Mouse (Mus musculus) adipocyte (in vitro differentiated cells): ENCODE data around the gene Nlrp9c.
"Not testable (repeated sequence)": the region's sequence is repeated elsewhere in the genome, so short reads cannot be mapped to it uniquely, and the experiment has no call there.

ENCODE experiments used
- DNase-seq: peaks from one replicate; pipeline ENCODE4 v3.0.0-alpha.2; 2016; ENCODE audit warnings: low spot score

The Nlrp9c gene

GRCm38 (mm10) chr7:26403600-26403999, at the start of gene Nlrp9c:
Gene Nlrp9c, minus strand, starts transcription at chr7:26403700.
- not testable (repeated sequence) for DNase-seq

GRCm38 (mm10) chr7:26434813-26435212, 31.3 kb upstream of the Nlrp9c start, which contains the start of gene Nlrp4a:
Gene Nlrp4a, plus strand, starts transcription at chr7:26435113.
- no peak for DNase-seq

GRCm38 (mm10) chr7:26391811-26392210, 11.7 kb downstream of the Nlrp9c start:
- DNase-seq: not testable (repeated sequence)

GRCm38 (mm10) chr7:26391137-26391536, 12.4 kb downstream of the Nlrp9c start:
- DNase-seq: not testable (repeated sequence)

GRCm38 (mm10) chr7:26386691-26387090, 16.8 kb downstream of the Nlrp9c start:
- DNase-seq: not testable (repeated sequence)

- DNase-seq: no peak
Observed at GRCm38 (mm10) chr7:26380807-26381206, 22.7 kb downstream of the Nlrp9c start.

- not testable (repeated sequence) for DNase-seq
Observed at GRCm38 (mm10) chr7:26373221-26373620, 30.3 kb downstream of the Nlrp9c start.

GRCm38 (mm10) chr7:26356719-26357118, 46.8 kb downstream of the Nlrp9c start:
- not testable (repeated sequence) for DNase-seq

GRCm38 (mm10) chr7:26352258-26352657, 51.2 kb downstream of the Nlrp9c start:
- not testable (repeated sequence) for DNase-seq

GRCm38 (mm10) chr7:26350177-26350576, 53.3 kb downstream of the Nlrp9c start:
- not testable (repeated sequence) for DNase-seq

- DNase-seq: not testable (repeated sequence)
Observed at GRCm38 (mm10) chr7:26320361-26320760, 83.1 kb downstream of the Nlrp9c start.

GRCm38 (mm10) chr7:26315809-26316208, 87.7 kb downstream of the Nlrp9c start:
- DNase-seq: not testable (repeated sequence)

GRCm38 (mm10) chr7:26315194-26315593, 88.3 kb downstream of the Nlrp9c start:
- not testable (repeated sequence) for DNase-seq

GRCm38 (mm10) chr7:26311786-26312185, 91.7 kb downstream of the Nlrp9c start:
- not testable (repeated sequence) for DNase-seq

- DNase-seq: not testable (repeated sequence)
Observed at GRCm38 (mm10) chr7:26306926-26307325, 96.6 kb downstream of the Nlrp9c start, which contains the start of gene Cyp2a4. Gene Cyp2a4, plus strand, starts transcription at chr7:26307169.

- not testable (repeated sequence) for DNase-seq
Observed at GRCm38 (mm10) chr7:26303429-26304166, 99.9 kb downstream of the Nlrp9c start.
